Comparison of ENCODE assay signal across 8 mouse cellular contexts in the genomic region with DNA sequence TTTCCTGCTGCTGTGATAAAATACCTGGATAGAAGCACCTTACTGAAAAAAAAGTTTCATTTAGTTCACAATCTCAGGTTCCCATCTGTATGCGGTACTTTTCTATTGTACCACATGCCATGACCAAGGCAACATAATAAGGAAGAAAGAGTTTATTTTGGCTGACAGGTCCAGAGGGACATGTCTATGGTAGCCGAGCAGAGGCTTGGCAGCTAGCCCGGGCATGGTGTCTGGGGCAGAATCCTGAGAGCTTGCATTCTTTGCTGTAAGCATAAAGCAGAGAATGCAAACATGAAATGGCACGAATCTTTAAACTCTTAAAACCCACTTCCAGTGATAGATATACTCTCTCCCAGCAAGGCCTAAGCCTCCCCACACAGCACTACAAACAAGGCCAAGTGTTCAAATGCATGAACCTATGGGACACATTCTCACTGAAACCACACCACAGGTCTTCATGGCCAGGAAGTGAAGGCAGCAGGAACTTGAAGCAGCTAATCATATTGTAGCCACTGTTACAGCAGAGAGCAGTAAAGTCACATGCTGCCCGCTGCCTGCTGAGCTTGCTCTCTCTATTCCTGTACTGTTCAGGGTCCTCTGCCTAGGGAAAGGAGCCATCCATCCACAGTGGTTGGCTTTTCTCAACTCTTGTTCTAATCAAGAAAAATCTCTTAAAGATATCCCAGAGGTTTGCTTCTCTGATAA. TPM values are rescaled to one million over a fixed set of nuclear protein-coding genes. Genes with fewer than 3 reads are reported as not detected.
DNase-seq lines count a peak whose midpoint lies in the region; ATAC-seq lines count a peak whose summit lies in the region.

No protein-coding gene starts in this region.

- ATAC-seq in erythroid progenitor cell, adult 5-6 weeks (replicated peaks; ENCODE audit: low FRiP score, poor library complexity, severe bottlenecking): no peak

- peak; percentile 61 for DNase-seq in adrenal gland, postnatal 25 days
- no peak for DNase-seq in adrenal gland, adult 18-20 months (ENCODE audit: low spot score in 2 of 2)
- DNase-seq in urinary bladder, postnatal 14 days (ENCODE audit: low spot score): peak; percentile 81
- no peak for DNase-seq in urinary bladder, adult 2 months (ENCODE audit: low spot score)
- peak; percentile 77 for DNase-seq in kidney, postnatal 14 days
- no peak for DNase-seq in retina, embryonic 14.5 days (ENCODE audit: low spot score)
- no peak for DNase-seq in spleen, postnatal 36 days (ENCODE audit: low spot score in 2 of 2)

RNA-seq across cellular contexts. Expression of gene Wbp4, which starts 22.2 kb away (rescaled TPM):
- 39.5 and 45.8 TPM in 2 replicates for total RNA-seq in adrenal gland, postnatal 25 days (2021)
- total RNA-seq in adrenal gland, adult 18-20 months (2021): 10 to 100 TPM; 31.6 to 39.4 TPM
- 17.8 and 18.7 TPM in 2 replicates for polyA plus RNA-seq in urinary bladder, adult 2 months (2012; rRNA removed)
- total RNA-seq in erythroid progenitor cell, adult 5-6 weeks (2015; ENCODE audit: low replicate concordance): 25.6 and 27.7 TPM in 2 replicates
- total RNA-seq in erythroid progenitor cell, adult 5-6 weeks (2017; ENCODE audit: low replicate concordance): 40.6 and 64.4 TPM in 2 replicates

RNA-seq across cellular contexts. Expression of gene Elf1, which starts 22.5 kb away (rescaled TPM):
- total RNA-seq in adrenal gland, postnatal 25 days (2021): 20.8 and 27.7 TPM in 2 replicates
- 10 to 100 TPM; 19.2 to 23.1 TPM for total RNA-seq in adrenal gland, adult 18-20 months (2021)
- 40.7 and 41.9 TPM in 2 replicates for polyA plus RNA-seq in urinary bladder, adult 2 months (2012; rRNA removed)
- 38.9 and 39.8 TPM in 2 replicates for total RNA-seq in erythroid progenitor cell, adult 5-6 weeks (2015; ENCODE audit: low replicate concordance)
- 81.2 and 83.4 TPM in 2 replicates for total RNA-seq in erythroid progenitor cell, adult 5-6 weeks (2017; ENCODE audit: low replicate concordance)

RNA-seq across cellular contexts. Expression of gene Kbtbd6, which starts 51.9 kb away (rescaled TPM):
- 0.21 and 0.52 TPM in 2 replicates for total RNA-seq in adrenal gland, postnatal 25 days (2021)
- total RNA-seq in adrenal gland, adult 18-20 months (2021): under 1 TPM; 0.16 to 0.27 TPM
- 0.15 and 0.16 TPM in 2 replicates for polyA plus RNA-seq in urinary bladder, adult 2 months (2012; rRNA removed)
- total RNA-seq in erythroid progenitor cell, adult 5-6 weeks (2015; ENCODE audit: low replicate concordance): 21.3 and 29.3 TPM in 2 replicates
- total RNA-seq in erythroid progenitor cell, adult 5-6 weeks (2017; ENCODE audit: low replicate concordance): 13.2 and 27.5 TPM in 2 replicates

Comparison
In these comparisons a context has a peak if more than half of its experiments do, and no peak if none do; other contexts are left out.
1. DNase-seq: peak in adrenal gland, postnatal 25 days (single experiment), urinary bladder, postnatal 14 days (single experiment) and kidney, postnatal 14 days (single experiment); none in adrenal gland, adult 18-20 months (0 of 2), urinary bladder, adult 2 months (single experiment), retina, embryonic 14.5 days (single experiment) and spleen, postnatal 36 days (0 of 2).